Mouse (Mus musculus): ENCODE data around the gene Ankrd40.

Ankrd40 gene

GRCm38 (mm10) chr11:94323271-94323925 is 4.4 kb upstream of the Ankrd40 start:
- no peak for DNase-seq (ENCODE audit: low spot score)

GRCm38 (mm10) chr11:94324618-94325017 is 3.2 kb upstream of the Ankrd40 start:
- DNase-seq (ENCODE audit: low spot score): no peak

- DNase-seq (ENCODE audit: low spot score): no peak
Observed at GRCm38 (mm10) chr11:94326961-94327411, 815 bp upstream of the Ankrd40 start.

- DNase-seq (ENCODE audit: low spot score): no peak
Observed at GRCm38 (mm10) chr11:94328644-94329025, 834 bp downstream of the Ankrd40 start.

DNA sequence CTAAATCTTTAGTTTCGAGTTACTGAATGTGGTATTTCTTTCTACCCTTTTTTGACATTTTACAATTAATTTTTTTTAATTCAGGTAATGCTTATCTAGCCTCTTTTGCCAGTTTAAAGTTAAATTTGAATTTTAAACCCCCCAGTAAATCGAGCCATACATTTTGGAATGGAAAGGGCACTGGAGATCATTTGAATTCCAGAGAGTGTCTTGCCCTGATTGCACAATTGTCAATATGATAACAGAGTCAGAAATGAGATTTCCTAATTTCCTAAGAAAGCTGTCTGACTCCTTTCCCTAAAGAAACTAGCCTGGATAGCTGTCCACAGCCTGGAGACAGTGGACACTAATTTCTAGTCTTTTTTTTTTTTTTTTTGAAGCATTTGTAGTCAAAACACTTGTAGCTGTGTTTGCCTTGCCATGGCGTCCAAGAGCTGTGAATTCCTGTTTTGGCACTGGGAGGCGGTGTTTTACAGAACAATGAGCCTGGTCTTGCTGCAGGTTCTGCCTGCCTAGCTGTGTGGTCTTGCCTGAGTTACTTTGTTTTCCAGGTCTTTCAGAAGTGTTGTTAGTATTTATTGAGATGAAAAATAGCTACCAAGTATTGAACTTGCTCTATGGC is 1.6 kb downstream of the Ankrd40 start:
- DNase-seq (ENCODE audit: low spot score): no peak

- DNase-seq (ENCODE audit: low spot score): no peak
Observed at GRCm38 (mm10) chr11:94330211-94330610, 2.4 kb downstream of the Ankrd40 start.

DNA sequence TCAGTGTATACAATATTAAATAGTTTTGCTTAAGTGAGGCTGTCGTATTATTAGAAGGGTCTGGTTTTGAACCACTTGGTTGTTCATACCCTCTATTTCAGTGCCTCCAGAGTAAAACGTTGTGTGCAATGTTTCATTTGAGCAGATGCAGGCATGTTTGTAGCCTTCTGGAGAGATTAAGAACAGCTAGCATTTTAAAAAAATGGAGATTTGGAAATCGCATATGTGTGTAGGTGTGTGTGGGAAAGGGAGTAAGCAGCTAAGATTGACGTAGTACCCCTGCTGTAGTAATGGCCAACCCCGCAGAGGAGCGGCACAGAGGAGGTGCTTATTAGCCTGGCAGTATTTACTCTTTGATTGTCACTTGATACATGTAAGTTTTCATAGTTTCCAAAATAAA is 4.9 kb downstream of the Ankrd40 start:
- DNase-seq (ENCODE audit: low spot score): no peak

DNA sequence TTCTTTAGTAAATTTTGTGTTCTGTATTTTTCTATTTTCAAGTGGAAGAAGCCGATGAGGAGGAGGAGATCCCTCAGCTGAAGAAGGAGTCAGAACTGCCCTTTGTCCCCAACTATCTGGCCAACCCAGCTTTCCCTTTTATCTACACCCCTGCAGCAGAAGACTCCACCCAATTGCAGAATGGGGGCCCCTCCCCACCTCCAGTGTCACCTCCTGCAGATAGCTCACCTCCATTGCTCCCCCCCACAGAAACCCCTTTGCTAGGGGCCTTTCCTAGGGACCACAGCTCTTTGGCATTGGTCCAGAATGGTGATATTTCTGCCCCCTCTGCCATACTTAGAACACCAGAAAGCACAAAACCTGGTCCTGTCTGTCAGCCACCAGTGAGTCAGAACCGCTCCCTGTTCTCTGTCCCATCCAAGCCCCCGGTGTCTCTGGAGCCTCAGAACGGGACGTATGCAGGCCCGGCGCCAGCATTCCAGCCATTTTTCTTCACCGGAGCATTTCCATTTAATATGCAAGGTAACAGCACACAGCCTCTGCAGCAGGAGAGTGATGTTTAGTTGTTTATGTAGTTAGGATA is 6.7 kb downstream of the Ankrd40 start:
- no peak for DNase-seq (ENCODE audit: low spot score)

- DNase-seq (ENCODE audit: low spot score): no peak
Observed at GRCm38 (mm10) chr11:94336551-94336950, 8.8 kb downstream of the Ankrd40 start.

- no peak for DNase-seq (ENCODE audit: low spot score)
Observed at GRCm38 (mm10) chr11:94338347-94338746, 10.5 kb downstream of the Ankrd40 start.

GRCm38 (mm10) chr11:94339732-94340585 is 12.2 kb downstream of the Ankrd40 start:
- peak; percentile 55 for DNase-seq (ENCODE audit: low spot score)

GRCm38 (mm10) chr11:94340948-94341933 is 13.4 kb downstream of the Ankrd40 start:
- no peak for DNase-seq (ENCODE audit: low spot score)

GRCm38 (mm10) chr11:94342114-94342905 is 14.5 kb downstream of the Ankrd40 start:
- no peak for DNase-seq (ENCODE audit: low spot score)

- no peak for DNase-seq (ENCODE audit: low spot score)
Observed at GRCm38 (mm10) chr11:94343955-94344358, 16.2 kb downstream of the Ankrd40 start.

DNA sequence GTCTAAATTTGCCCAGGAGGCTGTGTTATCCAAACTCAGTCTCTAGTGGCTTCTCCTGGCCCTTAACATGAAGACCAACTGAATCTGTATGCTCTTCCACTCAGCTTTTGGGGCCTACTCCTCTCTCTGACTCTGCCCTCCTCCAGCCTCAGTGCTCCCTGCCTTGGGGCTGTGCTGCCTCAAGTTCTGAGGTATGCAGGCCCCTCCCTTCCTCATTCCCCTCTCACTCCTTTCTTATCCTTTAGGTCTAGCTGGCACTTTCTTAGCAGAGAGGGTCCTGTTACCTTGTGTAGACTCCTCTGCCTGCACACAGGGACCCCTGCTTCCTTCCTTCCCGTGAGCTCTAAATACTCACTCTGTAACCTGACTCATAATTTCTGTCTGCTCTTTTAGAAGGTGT is 16.7 kb downstream of the Ankrd40 start:
- no peak for DNase-seq (ENCODE audit: low spot score)

GRCm38 (mm10) chr11:94345926-94346325 is 18.1 kb downstream of the Ankrd40 start:
- no peak for DNase-seq (ENCODE audit: low spot score)

GRCm38 (mm10) chr11:94346611-94347010 is 18.8 kb downstream of the Ankrd40 start:
- no peak for DNase-seq (ENCODE audit: low spot score)

DNA sequence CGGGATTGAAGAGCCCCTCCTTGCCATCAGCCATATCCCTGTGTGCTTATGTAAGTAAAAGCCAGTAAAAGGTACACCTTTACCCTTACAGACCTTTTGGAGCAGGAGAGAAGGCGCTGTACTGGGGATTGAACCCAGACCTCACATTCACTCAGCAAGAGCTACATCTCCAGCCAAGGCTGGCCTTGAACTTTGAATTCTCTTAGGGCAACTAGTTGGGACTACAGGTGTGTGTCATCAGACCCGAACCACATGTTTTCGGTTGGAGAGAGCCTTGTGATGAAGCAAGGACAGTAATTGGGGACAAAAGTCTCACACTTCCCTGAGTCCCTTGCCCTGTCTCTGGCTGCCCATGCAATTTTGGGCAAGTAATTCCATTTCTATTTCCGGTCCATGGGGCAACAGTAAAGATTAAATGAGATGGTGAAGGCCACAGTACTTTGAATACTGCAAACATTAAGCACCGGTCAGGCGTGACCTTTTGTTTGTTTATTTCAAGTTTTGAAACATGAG is 19.3 kb downstream of the Ankrd40 start:
- DNase-seq (ENCODE audit: low spot score): no peak

DNA sequence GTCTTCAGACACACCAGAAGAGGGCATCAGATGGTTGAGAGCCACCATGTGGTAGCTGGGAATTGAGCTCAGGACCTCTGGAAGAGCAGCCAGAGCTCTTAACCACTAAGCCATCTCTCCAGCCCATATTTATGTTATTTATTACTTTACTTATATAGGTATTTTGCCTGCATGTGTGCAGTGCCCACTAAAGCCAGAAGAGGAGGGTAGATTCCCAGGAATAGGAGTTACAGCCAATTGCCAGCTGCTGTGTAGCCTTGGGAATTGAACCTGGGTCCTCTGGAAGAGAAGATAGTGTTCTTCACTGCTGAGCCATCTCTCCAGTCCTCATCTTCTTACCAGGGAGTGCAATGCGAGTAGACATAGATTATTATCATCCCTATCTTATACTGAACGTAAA is 22.0 kb downstream of the Ankrd40 start:
- DNase-seq (ENCODE audit: low spot score): no peak

GRCm38 (mm10) chr11:94350337-94350736 is 22.5 kb downstream of the Ankrd40 start:
- DNase-seq (ENCODE audit: low spot score): no peak

All from yolk sac, embryonic 10.5 days (tissue).